Mouse (Mus musculus) liver, embryonic 14.5 days (tissue): ENCODE results near the gene Gm11492.

Experiments used
- CTCF ChIP-seq: IDR thresholded peaks from 2 replicates; pipeline ENCODE4 v1.5.1; 2016; ENCODE audit warnings: antibody characterized with exemption, low read depth, control low read depth
- EP300 ChIP-seq: IDR thresholded peaks from 2 replicates; pipeline ENCODE4 v1.6.1; 2016; ENCODE audit warnings: antibody characterized with exemption, low read depth

- TF ChIP-seq CTCF (no peak), EP300 (no peak)
Measured at GRCm38 (mm10) chr11:87566501-87566900, at the start of gene Gm11492.
